Mouse (Mus musculus) ES-Bruce4 (cell line): Measurements from ENCODE around the gene Mif. TPM values are rescaled to one million over a fixed set of nuclear protein-coding genes. Genes with fewer than 3 reads are reported as not detected.

ENCODE experiments used
- H3K27ac ChIP-seq: 2 replicates; pipeline ENCODE4 v1.5.1; 2012; ENCODE audit warnings: low read length, inconsistent platforms; ENCODE audit not compliant: insufficient read depth
- H3K27me3 ChIP-seq: 2 replicates; pipeline ENCODE4 v1.6.1; 2012; ENCODE audit warnings: mild to moderate bottlenecking, low read length, inconsistent platforms; ENCODE audit not compliant: control insufficient read depth, poor library complexity, insufficient read depth, severe bottlenecking
- H3K36me3 ChIP-seq: 2 replicates; pipeline ENCODE4 v1.6.1; 2012; ENCODE audit warnings: inconsistent platforms, mild to moderate bottlenecking, low read length, moderate library complexity; ENCODE audit not compliant: control insufficient read depth, poor library complexity, insufficient read depth, severe bottlenecking
- H3K4me1 ChIP-seq: one replicate; pipeline ENCODE4 v1.8.1; 2011; ENCODE audit warnings: low read length; ENCODE audit not compliant: control insufficient read depth, insufficient read depth
- H3K4me3 ChIP-seq: 2 replicates; pipeline ENCODE4 v1.5.1; 2011; ENCODE audit warnings: low read depth, mild to moderate bottlenecking, low read length
- H3K9ac ChIP-seq: 2 replicates; pipeline ENCODE4 v1.6.1; 2012; ENCODE audit warnings: low read depth, mild to moderate bottlenecking, inconsistent platforms; ENCODE audit not compliant: poor library complexity, severe bottlenecking
- H3K9me3 ChIP-seq: replicated peaks from 2 replicates; pipeline ENCODE4 v1.6.1; 2012; ENCODE audit warnings: mild to moderate bottlenecking, low read length, inconsistent platforms; ENCODE audit not compliant: control insufficient read depth, poor library complexity, insufficient read depth, severe bottlenecking
- CTCF ChIP-seq: IDR thresholded peaks from one replicate; pipeline ENCODE4 v1.8.1; 2011; ENCODE audit warnings: low read depth, low read length
- EP300 ChIP-seq: IDR thresholded peaks from 2 replicates; pipeline ENCODE4 v1.6.1; 2011; ENCODE audit warnings: low read depth, low read length; ENCODE audit not compliant: insufficient read depth
- POLR2A ChIP-seq: IDR thresholded peaks from one replicate; pipeline ENCODE4 v1.8.1; 2011; ENCODE audit warnings: low read length; ENCODE audit not compliant: insufficient read depth
- polyA plus RNA-seq: library from polyadenylated mRNA; stranded (reverse); fragments of >200 nt; gene quantifications from 2 replicates; pipeline ENCODE4 v1.2.4, GENCODE M21; 2011; ENCODE audit warnings: low read depth; ENCODE audit not compliant: missing spikeins, insufficient read depth, insufficient read length

Mif gene
- polyA plus RNA-seq, 1 experiment: 1,651 TPM

DNA sequence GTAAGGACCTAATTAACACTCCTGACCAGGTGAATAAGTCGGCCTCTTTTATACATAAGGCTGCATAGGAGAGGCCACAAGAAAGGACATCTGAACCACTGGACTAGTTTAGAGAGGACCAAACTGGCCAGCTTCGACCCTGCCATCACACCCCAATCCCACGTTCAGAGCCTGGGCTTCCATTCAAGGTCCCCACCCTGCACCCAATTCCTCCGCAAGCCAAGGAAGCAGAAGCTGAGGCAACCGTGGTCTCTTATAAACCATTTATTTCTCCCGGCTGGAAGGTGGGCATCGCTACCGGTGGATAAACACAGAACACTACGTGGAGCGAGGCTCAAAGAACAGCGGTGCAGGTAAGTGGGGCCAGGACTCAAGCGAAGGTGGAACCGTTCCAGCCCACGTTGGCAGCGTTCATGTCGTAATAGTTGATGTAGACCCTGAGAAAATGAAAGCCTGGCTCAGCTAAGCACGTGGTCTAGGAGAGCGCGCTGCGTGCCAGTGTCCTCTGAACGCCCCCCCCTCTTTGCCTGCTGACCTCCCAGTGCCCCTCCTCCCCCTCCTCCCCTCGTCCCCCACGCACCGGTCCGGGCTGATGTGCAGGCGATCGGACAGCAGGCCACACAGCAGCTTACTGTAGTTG, 813 bp downstream of the Mif start:
- H3K9me3 ChIP-seq: peaks cover 4% of the 10 kb centered on the region
- peaks cover 26% of the 10 kb centered on the region for H3K36me3 ChIP-seq
- H3K4me1 ChIP-seq: peaks cover 9% of the 10 kb centered on the region
- no peak for TF ChIP-seq CTCF
- TF ChIP-seq EP300: no peak
- no peak for TF ChIP-seq POLR2A
- H3K27ac ChIP-seq: peak overlapping the region; percentile 29
- H3K4me3 ChIP-seq: peak overlapping the region; percentile 96
- peak overlapping the region; percentile 97 for H3K9ac ChIP-seq
- no peaks in the 10 kb centered on the region for H3K27me3 ChIP-seq

DNA sequence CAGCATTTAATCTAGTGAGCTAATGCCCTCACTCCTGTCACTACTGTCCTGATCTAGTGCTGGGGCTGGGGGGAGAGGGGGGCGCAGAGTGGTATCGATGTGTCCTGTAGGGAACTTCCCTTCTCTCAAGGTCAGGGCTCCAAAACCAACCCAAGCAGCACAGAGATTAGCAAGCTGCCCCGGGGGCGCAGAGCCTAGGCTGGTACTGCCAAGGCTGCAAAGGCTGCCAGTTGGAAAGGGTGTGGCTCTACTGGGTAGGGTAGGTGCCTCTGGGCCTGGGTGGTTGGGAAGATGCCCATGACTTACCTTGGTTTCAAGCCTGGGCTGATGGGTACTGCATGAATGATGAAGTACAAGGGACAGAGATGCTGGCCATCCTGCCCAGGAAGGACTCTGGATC, 2.4 kb downstream of the Mif start:
- Histone ChIP-seq H3K27me3 (no peaks in the 10 kb centered on the region), H3K4me3 (0 out of 2 replicates have a peak overlapping the region, but pooled peaks have one; percentile 1), H3K9me3 (no peaks in the 10 kb centered on the region), H3K4me1 (peaks cover 9% of the 10 kb centered on the region), H3K36me3 (peaks cover 26% of the 10 kb centered on the region), H3K9ac (no peak overlapping the region), H3K27ac (no peak overlapping the region)
- TF ChIP-seq POLR2A: no peak
- no peak for TF ChIP-seq CTCF
- TF ChIP-seq EP300: no peak

DNA sequence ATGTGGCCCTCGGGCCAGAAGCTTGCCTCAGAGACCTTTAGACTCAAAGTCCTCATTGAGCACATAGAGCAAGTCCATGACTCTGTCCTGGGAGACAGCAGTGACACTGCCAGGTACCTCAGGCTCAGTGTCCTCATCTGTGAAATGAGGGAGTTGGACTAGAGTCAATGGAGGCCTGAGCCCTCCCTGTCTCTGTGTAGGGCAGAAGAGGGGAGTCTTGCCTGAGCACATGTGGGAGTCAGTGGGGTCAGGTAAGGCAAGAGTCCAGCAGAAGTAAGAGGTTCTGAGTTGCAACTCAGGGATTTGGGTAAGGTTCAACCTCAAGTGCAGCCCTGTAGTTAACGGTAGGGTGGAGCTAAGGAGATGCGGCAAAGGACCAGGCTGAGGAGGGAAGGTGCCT, 3.1 kb downstream of the Mif start:
- H3K9me3 ChIP-seq: no peaks in the 10 kb centered on the region
- H3K4me3 ChIP-seq: no peak overlapping the region
- TF ChIP-seq EP300 (no peak), CTCF (no peak), POLR2A (no peak)
- H3K27me3 ChIP-seq: no peaks in the 10 kb centered on the region
- peaks cover 26% of the 10 kb centered on the region for H3K36me3 ChIP-seq
- H3K9ac ChIP-seq: no peak overlapping the region
- H3K27ac ChIP-seq: peak overlapping the region; percentile 14; the same call in 1 of the 2 replicates
- H3K4me1 ChIP-seq: peaks cover 9% of the 10 kb centered on the region

DNA sequence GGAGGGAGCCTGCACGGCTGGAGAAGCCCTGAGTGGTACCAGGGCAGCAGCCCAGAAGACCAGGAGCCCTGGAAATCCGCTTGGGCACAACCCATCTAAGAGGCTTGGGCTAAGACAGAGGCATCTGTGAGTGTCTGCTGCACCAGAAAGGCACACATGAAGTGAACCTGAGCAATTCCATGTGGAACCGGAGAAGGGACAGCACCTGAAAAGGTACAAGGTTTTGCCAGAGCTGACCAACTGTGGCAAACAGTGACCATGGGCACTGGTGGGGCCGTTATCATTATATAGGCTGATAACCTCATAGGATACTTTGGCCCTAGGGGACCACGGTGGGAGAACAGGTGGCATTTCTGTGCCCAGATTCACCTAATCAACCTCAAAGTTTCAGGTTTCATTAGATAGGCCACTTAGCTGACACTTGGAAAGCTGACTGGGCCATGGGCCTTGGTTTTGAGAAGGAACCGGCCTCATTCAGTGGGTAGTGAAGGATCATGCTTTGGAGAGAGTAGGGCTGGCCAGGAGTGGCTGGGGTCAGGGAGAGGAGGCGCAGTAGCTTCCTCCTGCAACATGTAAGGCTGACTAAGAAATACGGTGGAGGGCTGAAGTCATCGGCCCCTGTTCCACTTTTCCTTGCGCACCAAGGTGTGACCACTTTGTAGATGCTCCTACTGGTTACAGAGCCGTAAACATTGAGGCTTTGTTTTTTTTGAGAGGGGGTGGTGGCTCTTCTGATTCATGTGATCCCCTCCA, 3.7 kb downstream of the Mif start:
- H3K9ac ChIP-seq: no peak overlapping the region
- H3K4me3 ChIP-seq: no peak overlapping the region
- TF ChIP-seq CTCF (no peak), POLR2A (no peak), EP300 (no peak)
- peaks cover 8% of the 10 kb centered on the region for H3K4me1 ChIP-seq
- peaks cover 26% of the 10 kb centered on the region for H3K36me3 ChIP-seq
- no peaks in the 10 kb centered on the region for H3K9me3 ChIP-seq
- H3K27me3 ChIP-seq: no peaks in the 10 kb centered on the region
- peak overlapping the region; percentile 14; the same call in 1 of the 2 replicates for H3K27ac ChIP-seq

DNA sequence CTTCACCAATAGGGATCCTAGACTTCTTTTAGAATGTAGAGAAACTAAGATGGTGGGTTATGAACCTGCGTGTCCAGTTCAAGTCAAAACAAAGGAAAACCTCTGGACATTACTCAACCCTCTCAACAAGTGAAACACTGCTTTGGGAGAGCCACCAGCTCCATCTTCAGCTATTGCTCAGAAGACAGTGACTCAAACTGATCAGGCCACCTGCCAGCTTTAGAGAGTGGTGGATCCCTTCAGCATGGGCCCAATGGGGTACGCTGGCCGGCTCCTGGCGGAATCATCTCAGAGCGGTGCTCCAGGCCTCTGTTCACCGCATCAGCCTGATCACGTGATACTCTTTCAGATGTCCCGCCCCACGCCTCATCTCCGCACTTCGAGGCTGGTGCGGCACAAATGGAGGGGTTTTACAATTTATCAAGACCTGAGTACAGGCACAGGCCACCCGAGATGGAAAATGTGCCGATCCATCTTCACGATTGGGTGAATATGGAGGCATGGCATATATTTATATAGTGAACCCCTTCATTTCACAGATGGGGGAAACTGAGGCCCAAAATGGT, 4.5 kb downstream of the Mif start:
- Histone ChIP-seq H3K36me3 (peaks cover 26% of the 10 kb centered on the region), H3K4me3 (no peak overlapping the region), H3K27ac (no peak overlapping the region), H3K9ac (no peak overlapping the region), H3K9me3 (no peaks in the 10 kb centered on the region), H3K27me3 (no peaks in the 10 kb centered on the region), H3K4me1 (peaks cover 12% of the 10 kb centered on the region)
- TF ChIP-seq POLR2A: no peak
- TF ChIP-seq EP300: no peak
- TF ChIP-seq CTCF: no peak

DNA sequence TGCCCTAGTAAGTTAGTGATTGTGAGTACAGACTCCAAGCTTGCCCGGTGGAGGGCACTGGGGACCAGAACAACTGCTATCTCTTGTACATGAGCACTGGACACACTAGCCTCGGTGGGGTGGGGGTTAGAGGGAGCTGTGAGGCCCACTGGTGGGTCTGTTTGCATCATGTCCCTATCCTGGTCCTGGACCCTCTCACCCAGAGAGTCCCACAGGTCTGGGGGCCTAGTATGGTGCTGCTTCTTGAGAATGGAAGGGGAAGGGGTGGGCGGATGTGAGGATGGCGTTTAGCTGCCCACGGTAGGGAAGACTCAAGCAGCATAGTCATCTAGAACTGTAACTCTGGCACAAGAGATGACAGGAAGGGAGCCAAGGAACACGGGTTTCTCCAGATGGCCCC, 5.2 kb downstream of the Mif start:
- no peaks in the 10 kb centered on the region for H3K9me3 ChIP-seq
- H3K27me3 ChIP-seq: no peaks in the 10 kb centered on the region
- peaks cover 26% of the 10 kb centered on the region for H3K36me3 ChIP-seq
- no peak for TF ChIP-seq CTCF
- no peak for TF ChIP-seq POLR2A
- TF ChIP-seq EP300: no peak
- no peak overlapping the region for H3K9ac ChIP-seq
- H3K4me1 ChIP-seq: peaks cover 12% of the 10 kb centered on the region
- no peak overlapping the region for H3K4me3 ChIP-seq
- H3K27ac ChIP-seq: no peak overlapping the region
